Mouse (Mus musculus) CD4-positive, CD25-positive, alpha-beta regulatory T cell, adult 4 months (primary cell): ENCODE data around the gene Myo18b. TPM values are rescaled to one million over a fixed set of nuclear protein-coding genes. Genes with fewer than 3 reads are reported as not detected.

Source experiments
- ATAC-seq: one replicate; pipeline ENCODE4 v1.8.0; 2017
- polyA plus RNA-seq, 2 experiments: library from polyadenylated mRNA; unstranded; fragments of 100-300 nt; shearing (Covaris generic); gene quantifications; one replicate each; pipeline ENCODE4 v1.2.1; 2017

Gene Myo18b
- polyA plus RNA-seq, 2 experiments from 2014 or later = not detected

DNA sequence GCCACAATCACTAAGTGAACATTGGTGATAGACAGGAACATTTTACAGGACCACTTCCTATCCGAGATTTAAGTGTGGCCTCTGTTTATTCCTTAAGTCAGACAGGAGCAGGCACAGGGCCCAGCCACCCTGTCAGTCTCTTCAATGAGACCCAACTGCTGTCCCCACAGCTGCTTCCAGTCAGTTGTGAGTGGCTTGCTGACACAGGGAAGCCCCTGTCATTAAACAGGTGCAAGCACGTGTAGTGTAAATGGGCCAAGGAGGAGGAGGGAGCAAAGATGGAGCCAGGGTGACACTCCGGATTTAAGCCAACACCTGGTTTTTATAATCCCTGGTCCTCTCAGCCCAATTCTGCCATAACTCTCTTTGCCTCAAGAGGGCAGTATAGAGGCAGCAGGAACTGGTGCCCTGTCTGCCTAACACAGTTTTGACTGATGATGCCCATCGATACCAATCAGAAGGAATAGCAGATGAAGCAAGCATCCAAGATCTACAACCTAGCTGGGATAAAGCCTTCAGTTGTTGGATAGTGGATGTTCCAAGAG is 19.2 kb downstream of the Myo18b start:
- no peak for ATAC-seq

DNA sequence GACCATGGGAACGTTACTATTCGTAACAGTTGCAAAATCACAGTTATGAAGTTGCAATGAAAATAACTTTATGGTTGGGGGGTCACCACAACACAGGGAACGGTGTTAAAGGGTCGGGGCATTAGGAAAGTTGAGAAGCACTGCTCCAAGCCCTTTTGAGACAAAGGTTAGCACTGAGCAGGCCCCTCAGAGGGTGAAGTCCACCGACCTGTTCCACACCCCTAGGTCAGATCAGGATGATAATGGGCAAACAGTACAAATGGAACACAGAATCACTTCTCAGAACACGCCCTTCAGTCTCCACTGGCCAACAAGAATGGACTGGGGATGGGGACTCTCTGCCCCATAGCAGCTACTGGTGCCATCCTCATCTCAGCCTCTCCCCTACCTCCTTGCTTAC is 23.2 kb downstream of the Myo18b start:
- no peak for ATAC-seq

DNA sequence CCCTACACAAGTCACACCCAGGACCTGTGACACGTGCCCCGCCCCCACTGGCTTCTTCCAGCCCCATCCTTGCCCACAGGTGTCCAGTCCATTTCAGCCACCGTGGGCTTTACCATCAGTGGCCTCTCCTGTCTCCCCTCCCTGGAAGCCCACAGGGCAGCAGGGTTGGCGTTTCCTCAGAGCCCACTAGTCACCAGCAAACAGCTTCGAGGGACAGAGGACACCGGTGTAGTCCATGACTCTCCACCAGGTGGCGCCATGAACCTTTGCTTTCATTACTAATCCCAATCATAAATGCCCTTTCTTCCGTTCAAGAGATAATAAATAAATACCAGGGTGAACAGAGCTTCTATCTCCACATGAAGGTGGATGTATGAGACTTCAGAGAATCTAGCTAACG is 25.4 kb downstream of the Myo18b start:
- ATAC-seq = no peak

DNA sequence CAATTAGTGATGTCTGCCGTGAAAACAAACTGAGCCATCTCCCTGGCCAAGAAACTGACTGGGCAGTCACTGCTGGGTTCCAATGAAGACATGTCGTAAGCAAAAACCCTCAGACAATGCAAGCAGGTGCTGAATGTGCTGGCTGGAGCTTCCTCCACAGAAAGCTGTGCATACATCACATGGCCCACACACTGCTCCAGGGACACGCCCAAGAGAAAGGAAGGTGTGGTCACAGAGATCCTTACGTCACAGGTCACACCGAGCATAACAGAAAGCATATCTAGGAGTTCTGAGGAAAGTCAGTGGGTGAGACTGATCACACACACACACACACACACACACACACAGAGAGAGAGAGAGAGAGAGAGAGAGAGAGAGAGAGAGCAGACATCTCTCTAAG is 27.5 kb downstream of the Myo18b start:
- ATAC-seq = no peak

DNA sequence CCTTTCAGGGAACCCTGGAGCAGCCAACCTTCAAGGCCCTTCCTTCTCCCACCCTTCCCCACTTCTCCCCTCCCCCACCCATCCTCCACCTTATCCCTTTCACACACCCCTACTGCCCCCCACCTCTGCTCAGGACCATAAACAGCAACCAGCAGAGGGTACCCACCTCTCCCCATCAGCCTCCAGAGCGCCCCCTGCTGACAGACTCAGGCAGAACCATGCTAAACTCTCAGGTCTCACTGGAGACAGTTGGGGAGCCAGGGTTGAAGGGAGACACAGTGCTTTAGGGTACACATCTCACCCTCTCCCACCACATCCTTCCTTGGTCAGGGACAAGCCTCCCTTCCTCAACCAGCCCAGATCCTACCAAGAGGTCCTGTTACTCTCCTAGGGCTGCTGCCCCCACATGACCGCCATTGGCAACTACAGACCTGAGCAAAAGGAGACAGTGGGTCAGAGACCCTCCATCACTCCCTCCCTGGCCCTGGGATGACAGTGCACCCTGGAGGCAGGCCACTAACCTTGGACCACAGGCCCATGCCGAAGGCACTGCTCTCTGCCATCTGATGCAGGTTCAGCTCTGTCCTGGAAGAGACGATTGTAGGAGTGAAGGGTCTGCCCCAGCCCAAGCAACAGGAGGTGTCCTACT is 31.3 kb downstream of the Myo18b start:
- ATAC-seq = no peak

DNA sequence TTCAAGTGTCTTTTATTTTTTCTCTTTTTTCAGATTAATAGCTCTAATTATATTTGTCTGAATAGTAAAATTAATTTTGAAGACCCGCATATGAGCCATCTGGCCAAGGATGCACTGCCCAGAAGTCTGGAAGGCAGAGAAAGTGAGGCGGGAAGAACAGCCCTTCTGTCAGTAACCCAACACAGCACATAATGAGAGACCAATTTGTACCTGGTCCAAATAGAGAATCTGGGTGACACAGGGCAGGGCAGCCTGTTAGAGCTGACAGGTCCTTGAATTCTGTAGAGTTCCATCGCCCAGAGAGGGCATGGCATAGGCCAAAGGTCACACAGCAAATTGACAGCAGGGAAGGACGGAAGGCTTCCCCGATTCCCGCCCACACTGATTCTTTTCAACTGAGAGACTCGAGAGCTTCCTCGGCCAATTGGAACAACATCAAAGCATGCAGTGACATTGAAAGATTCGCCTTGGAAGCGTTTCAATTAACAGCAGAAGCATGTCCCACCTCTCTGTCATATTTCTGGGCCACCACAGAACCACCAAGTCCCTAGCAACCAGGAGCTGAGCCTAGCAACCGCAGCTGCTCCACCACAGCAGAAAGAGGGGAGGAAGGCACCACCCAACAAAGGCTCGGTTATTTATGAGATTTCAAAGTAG is 36.7 kb downstream of the Myo18b start:
- no peak for ATAC-seq

DNA sequence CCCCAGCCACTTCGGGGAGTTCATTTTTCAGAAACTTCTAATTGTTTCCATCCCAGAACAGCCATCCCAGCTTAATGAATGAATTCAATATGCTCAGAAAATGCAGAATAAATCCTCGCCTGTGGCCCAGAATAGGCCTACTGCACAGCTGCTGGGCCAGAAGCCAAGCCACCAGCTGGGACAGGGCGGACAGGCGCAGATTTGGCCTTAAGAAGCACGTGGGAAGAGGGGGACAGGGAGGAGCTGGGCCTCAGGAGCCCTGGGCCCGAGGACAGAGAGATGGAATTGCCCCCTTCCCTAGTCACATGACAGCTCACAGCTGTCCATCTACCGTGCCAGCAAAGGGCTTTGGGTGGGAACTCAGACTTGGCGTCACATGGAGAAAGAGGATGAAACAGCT is 43.0 kb downstream of the Myo18b start:
- no peak for ATAC-seq

DNA sequence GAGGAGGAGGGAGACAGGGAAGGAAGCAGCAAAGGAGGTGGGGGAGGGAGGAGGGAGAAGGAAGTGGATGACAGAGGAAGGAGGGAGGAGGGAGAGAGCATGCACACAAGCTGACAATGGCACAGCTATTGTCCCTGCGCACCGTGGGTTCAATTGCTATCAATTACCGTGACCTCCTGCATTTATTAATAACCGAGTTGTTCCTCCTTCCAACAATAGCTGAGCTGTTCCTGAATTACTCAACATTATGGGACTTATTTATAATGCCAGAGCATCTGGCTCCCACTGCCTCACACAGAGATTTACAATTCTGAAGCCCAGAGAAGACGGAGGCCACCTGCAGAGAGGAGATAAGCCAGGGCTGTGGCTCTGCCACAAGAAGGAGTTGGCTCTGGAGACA is 44.8 kb downstream of the Myo18b start:
- ATAC-seq = no peak

DNA sequence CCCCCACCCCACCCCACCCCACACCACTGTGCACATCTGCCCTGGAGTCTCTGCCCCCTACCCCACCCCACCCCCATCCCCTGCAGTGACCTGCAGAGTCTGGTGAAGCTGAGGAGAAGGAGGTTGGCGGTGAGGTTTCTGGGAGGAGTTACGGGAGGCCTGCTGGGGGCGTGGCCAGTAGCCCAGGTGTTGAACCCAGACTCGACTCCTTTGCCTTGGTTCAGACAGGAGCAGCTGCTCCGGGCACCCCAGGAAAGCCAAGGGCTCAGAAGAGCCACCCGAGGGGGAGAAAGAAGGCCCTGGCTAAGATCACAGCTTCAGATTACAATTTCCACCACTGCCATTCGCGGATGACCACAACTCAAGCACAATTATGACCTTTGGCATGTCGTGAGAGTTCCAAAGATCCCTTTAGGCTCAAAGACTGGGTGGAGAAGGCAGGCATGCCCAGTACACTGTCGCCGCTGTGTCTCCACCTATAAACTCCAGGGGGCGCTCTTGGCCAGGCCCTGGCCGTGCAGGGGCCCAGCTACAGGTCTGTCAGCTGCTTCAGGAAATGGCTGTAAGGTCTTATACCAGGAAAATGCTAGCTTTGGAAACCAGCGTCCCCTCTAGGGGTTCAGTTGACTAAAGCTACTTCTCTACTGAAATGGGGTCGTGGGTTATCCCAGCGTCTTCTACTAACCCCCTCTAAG is 47.4 kb downstream of the Myo18b start:
- ATAC-seq = no peak

DNA sequence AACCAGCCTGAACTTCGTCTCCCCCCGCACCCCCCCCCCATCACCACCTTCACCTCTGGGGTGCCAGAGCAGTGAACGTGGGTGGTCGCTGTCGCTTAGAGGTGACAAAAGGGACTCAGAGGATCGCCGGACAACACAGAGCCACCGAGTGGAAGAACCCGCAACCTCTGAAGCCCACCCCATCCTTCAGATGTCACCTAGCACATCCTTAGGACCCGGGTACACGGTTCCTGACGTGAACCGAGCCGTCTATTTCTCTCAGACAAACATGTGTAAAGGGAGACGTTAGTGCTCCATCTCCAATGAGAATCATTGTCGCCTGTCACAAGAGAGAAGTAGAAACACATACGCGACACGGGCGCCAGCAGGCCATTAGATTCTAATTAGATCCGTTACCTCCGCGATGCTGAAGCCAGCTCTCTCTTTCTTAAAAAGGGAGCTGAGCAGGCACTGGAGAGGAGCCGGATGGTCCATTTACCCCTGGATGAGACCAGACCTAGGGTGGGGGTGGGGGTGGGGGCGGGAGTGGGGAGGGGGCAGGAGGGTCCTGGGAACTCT is 48.1 kb downstream of the Myo18b start:
- no peak for ATAC-seq

DNA sequence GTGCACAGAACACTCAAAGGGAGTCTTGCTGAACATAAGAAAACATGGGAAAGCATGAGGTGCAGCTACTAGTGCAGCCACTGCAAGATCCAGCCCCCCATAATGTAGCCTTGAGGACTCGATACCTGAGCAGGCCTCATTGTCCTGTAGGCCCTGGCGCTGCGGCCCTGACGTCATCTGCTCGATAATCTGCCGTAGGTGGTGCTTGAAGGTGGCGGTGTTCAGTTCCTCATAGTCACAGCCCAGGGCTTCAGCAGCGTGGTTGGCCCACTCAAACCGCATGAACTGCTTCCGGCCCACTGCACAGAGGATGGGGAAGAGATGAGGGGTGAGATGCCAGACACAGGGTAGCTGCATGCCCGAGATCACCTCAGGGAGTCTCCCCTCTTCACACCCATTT is 50.0 kb downstream of the Myo18b start:
- no peak for ATAC-seq

DNA sequence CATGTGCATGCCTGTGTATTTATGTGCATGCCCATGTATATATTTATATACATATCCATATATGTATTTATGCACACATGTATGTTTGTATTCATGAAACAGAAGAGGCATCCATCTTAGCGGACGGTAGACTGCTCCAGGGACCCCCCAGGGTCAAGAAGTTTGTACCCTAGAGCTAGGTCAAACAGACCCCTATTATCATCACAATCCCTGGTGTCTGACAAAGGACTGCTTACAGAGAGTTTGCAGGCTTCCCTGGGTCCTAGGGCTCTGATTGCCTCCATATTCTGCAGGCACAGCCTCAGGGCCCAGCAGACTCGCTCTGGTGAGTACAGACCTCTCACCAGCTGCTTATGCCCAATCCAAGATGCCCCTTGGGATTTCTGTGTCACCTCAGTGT is 51.7 kb downstream of the Myo18b start:
- no peak for ATAC-seq

DNA sequence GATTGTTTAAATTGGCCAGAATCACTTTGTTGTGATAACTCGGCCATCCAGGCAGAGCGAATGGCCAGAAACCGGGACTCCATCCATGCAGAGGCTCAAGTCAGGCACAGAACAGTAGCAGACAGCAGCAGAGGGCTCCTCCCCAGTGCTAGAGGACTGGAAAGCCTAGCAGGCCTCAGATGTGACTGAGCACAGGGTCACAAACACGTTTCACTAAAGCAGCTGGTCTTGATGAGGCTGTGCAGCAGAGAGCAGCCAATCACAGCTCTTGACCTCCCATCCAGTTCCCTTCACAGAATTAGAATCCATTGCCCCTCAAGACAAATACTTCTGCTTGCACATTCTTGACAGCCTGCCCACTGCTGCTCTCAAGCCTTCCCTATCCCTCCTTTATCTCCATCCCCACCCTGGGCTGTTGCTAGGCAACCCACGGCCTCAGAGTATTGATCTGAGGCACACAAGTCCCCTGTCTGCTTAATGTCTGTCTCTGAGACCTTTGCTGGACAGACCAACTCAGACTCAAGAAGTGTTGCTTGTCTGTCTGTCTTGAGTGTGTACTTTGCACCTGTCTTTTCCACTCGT is 52.4 kb downstream of the Myo18b start:
- ATAC-seq = no peak

DNA sequence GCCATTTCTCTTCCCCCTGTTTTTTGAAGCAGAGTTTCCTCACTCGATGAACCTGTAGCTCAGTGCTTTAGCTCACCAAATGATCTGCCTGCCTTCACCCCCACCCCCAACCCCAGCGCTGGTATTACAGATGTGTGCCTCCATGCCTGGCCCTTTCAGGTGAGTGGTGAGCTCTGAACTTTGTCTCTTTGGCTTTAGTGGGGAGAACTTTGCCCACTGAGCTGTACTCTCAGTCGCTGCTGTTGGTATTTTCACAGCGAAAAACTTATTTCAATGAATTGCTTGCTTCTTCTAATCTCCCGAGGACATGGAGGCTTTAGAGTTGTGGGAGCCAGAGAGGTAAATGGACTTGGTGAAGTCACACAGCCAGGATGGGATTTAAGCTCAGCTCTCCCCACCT is 53.5 kb downstream of the Myo18b start:
- ATAC-seq = no peak

DNA sequence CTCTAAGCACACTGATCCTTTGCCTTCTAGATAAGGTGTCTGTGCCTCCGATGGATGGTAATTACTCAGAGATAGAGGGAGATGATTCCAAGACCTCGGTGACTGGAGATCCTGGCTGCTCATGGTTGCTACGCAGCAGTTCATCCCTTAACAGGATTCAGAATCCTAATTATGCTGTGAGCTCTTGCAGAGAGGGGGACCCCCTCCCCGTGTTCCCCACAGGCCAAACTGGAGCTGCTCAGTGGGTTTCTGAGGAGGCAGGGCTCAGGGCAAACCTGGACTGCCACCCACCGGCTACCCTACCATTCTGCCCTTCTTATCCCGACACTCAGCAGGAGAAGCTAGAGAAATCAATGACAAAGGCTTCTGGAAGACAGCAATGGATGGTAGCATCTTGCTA is 54.3 kb downstream of the Myo18b start:
- ATAC-seq = no peak

DNA sequence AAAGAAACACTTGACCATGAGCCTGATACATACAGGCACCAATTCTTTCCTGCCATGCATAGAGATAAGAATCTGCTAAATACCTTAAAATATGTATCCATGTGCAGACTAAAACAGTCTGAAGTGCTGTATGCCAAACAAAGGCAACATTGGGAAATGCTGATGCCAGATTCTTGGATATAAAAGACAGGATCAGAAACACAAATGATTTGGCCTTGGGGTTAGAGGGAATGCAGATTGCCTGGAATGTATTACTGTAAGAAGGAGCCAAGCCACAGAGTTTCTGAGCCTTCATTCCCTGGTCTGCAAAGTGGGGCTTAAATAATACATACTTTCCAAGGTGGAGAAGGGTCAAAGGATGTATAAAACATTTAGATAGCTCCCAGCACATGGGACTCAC is 61.3 kb downstream of the Myo18b start:
- no peak for ATAC-seq

DNA sequence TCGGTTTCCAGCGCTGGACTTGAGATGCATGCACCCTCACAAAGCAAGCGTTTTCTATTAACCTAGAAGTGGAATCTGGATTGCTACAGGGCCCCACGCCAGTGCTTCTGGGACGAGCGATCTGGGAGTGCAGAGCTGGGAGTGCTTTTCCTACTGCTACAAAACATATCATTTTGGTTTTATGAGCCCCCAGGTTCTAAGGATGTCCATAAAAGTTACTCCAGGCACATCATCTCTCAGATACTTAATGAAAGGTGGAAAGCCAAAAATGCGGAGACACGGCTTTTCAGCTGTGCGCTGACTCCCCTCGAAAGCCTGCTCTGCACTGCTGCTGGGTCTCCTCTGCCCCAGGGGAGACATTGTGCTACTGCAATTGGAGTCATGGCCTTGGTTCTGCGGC is 62.3 kb downstream of the Myo18b start:
- no peak for ATAC-seq

DNA sequence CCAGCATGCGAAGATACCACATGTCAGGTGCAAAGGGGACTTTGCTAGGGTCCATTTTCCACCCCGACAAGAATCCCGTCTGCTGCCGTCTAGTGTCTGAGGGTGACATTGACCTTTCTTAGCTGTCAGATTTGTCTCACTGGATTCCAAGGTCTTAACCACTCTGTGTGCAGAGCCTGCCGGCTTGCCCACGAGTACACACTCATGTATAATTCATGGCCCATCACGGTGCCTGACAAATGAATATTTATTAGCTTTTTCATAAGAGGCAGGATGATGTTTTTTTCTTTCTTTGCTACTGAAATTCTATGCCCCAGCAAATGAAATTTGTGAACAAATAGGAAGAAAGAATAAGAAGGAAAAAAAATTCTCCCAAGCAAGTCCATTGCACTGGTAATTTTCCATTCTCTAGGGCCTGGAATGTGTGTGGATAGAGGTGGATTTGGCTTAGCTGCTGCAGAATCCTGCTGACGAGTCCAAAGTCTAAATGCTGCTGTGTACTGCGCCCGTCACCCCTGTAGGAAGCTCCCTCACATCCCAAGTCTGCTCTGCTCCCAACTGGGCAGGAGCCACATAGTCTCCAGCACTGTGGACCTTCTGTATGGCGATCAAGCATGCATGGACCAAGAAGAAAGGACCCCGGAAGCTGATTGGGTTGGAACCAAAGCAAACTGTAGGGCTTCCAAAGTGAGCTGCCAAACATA is 70.9 kb downstream of the Myo18b start:
- ATAC-seq = no peak

DNA sequence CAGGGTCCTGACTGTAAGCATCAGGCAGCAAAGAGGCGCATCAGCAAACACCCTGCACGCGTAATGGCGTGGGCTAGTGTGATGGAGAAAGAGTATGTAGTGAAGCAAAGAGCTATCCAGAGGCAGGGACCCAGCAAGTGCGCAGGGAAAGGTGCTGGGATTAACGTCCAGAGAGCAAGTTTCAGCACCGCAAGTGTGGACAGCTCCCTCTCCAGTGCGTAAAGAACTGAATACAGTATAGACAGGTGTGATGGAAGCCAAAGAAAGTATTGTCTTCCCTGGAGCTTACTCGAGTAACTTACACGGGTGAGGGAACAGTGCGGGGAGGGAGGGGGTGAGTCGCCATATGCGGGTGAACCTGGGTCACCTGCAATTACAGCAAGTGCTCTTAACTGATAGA is 71.8 kb downstream of the Myo18b start:
- ATAC-seq = no peak

DNA sequence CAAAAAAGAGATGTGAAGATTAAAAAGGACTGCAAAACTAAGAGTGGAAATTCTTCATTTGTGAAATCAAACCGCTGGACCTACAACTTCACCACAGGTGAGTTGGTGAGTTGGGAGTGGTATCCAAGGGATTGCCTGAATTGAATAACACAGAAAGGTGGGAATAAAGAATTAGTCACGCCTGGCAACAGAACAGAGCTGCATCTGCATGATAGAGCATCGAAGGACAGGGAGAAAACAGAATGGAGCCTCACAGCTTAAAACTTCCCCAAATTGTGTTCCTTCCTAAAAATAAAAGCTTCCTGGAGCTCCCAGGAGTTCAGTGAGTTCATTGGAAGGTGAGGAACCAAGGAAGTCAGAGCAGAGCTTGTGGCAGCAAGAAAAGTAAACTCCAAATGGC is 73.7 kb downstream of the Myo18b start:
- no peak for ATAC-seq

DNA sequence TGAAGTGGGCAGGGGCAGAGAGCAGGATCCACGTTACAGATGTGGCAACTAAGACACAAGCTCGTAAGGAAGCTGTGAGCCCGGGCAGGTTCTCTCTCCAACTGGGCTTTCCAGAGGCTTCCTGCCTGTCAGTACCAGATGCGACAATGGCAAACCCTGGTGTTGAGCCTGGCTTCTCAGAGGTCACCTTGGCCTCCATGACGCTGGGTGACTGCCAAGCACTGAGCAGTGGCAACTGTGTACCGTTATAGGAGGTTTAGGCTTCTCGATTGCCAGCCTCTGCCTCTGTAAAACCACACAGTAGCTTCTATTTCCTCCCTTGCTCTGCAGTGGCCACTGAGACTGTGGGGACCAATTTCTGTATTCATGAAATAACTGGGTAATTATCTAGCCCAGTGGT is 81.1 kb downstream of the Myo18b start:
- no peak for ATAC-seq

DNA sequence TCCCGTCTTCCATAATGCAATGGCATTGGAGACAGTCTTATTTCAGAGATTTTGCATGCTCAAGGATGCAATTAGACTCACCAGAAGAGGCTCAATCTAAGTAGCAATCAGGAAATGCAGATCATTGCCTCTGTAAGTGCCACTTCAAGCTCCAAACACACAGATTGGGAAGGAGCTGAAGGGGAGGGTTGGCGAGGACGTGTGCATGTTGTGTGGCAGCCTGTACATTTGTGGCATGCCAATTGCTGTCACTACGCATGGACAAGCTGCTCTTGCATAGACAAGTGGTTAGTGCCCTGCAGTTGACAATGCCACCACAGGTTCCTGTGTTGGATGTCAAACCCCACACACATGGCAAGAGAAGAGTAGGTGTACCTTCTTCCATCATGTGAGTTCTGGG is 88.5 kb downstream of the Myo18b start:
- no peak for ATAC-seq

DNA sequence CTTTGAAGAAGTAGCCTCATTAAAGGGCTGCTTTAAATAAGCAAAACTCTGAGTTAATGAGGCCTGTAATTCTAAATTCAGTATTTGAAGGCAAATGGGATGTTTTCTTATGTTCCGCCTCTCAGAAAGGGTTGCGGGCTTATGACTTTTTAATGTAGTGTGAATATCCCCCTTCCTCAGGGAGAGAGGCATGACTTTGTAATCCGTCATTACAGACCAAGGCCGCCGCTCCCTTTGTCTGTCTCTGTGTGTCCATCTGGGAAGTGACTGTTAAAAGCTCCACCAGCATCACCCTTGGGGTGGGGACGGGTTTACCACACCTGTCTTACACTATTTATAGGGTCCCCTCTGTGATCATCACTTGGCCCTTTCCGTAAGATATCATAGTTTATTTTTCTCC is 100.1 kb downstream of the Myo18b start:
- ATAC-seq = no peak
